Mouse (Mus musculus): ENCODE data around the gene A930004D18Rik. TPM values are rescaled to one million over a fixed set of nuclear protein-coding genes. Genes with fewer than 3 reads are reported as not detected.
A peak's percentile ranks its signal among the peaks of the same experiment; 100 is the strongest.

Gene A930004D18Rik
- polyA plus RNA-seq, 1 experiment, result 1.8 TPM

DNA sequence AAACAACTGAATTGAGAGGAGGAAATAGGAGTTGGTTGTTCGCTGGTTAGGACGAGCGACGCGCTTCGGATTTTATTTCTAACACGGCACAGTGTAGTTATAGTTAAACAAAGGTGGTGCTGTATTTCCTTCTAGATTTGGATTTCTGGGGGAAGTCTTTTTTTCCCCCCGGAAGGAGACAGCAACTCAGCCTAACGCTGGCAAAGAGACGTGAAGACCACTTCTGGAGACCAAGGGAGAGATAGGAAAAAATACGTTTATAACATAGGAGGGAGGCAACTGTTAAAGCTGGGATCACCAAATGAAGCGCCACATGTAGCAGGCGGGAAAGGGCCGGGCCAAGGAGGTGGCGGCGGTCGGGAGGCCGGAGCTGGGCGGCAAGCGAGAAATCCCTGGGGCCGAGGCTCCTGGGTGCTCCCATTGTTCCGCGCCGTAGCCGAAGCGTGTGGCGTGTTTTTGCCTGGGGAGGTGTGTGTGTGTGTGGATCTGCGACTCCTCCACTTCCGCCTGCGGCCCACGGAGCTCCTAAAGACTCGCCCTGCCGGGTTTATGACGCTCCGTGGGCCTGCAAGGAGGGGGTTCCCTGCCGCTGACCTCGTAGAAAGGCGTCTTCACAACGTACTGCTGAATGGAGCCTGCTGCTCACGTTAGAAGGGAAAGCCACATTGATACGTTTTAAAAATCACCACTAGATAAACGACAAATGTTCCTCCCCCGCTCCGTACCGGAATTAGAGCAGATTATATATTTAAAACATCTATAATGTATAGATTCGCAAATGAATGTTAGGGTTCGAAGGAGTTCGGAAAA lies 20.0 kb upstream of the A930004D18Rik start:
- no peaks in the 10 kb centered on the region for H3K79me2 ChIP-seq (ENCODE audit: control insufficient read depth, insufficient read depth)
- peak; percentile 76 for TF ChIP-seq POLR2A (IDR thresholded peaks at IDR 0.05; ENCODE audit: insufficient read length, low read depth)
- TF ChIP-seq REST (IDR thresholded peaks at IDR 0.05; ENCODE audit: insufficient read depth, insufficient read length), result no peak
- TF ChIP-seq POLR2AphosphoS2 (IDR thresholded peaks at IDR 0.05; ENCODE audit: insufficient read length, low read depth), result peak; percentile 75
- H3ac ChIP-seq (ENCODE audit: control insufficient read depth, insufficient read length), result peak overlapping the region; percentile 33
- H3K36me3 ChIP-seq (ENCODE audit: control insufficient read depth, insufficient read depth), result no peaks in the 10 kb centered on the region
- peak overlapping the region; percentile 65 for H3K4me3 ChIP-seq
- H3K4me2 ChIP-seq (ENCODE audit: low read depth), result peak overlapping the region; percentile 82
- H3K27me3 ChIP-seq (ENCODE audit: control insufficient read depth, insufficient read depth, insufficient read length), result no peaks in the 10 kb centered on the region

DNA sequence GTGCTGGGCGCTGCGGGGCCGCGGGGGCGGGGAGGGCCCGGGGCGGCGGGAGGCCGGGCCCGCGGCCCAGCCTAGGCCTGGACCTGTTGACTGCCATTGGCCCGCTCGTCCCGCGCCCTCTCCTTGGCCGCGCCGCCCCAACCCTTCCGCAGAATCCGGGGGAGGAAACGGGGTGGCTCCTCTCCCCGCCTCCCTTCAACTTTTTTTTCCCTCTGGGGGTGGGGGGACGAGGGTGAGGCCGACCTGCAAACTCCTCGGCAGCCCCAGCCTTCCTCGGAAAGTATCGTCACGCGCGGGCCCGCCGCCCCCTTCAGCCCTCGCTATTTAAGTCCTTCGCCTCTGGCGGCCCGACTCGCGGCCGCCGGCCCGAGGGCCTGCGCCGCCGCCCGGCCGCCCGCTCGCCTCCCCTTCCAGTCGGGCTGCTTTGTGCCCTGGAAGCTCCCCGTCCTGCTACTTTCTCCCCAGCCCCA lies 19.3 kb upstream of the A930004D18Rik start:
- H3K27me3 ChIP-seq (ENCODE audit: control insufficient read depth, insufficient read depth, insufficient read length), result no peaks in the 10 kb centered on the region
- H3K4me2 ChIP-seq (ENCODE audit: low read depth), result peak overlapping the region; percentile 82
- no peaks in the 10 kb centered on the region for H3K79me2 ChIP-seq (ENCODE audit: control insufficient read depth, insufficient read depth)
- TF ChIP-seq REST (IDR thresholded peaks at IDR 0.05; ENCODE audit: insufficient read depth, insufficient read length), result no peak
- TF ChIP-seq SRF (IDR thresholded peaks at IDR 0.05; ENCODE audit: control insufficient read depth, insufficient read length, low read depth), result no peak
- no peak for TF ChIP-seq USF1 (IDR thresholded peaks at IDR 0.05; ENCODE audit: low read depth)
- peak; percentile 75 for TF ChIP-seq POLR2AphosphoS2 (IDR thresholded peaks at IDR 0.05; ENCODE audit: insufficient read length, low read depth)
- TF ChIP-seq E2F4 (IDR thresholded peaks at IDR 0.05; ENCODE audit: insufficient read depth), result peak; percentile 12
- TF ChIP-seq POLR2A (IDR thresholded peaks at IDR 0.05; ENCODE audit: insufficient read length, low read depth), result peak; percentile 79
- TF ChIP-seq MYOG (IDR thresholded peaks at IDR 0.05; ENCODE audit: control insufficient read depth in 1 of 3, insufficient read depth in 1 of 3, insufficient read length in 2 of 3, low read depth in 2 of 3), result no peak
- no peak for TF ChIP-seq MYOD1 (IDR thresholded peaks at IDR 0.05; ENCODE audit: control insufficient read depth in 1 of 3, insufficient read length in 2 of 3, low read depth in 2 of 3)
- H3K4me3 ChIP-seq, result peak overlapping the region; percentile 65
- no peaks in the 10 kb centered on the region for H3K36me3 ChIP-seq (ENCODE audit: control insufficient read depth, insufficient read depth)
- peak overlapping the region; percentile 33 for H3ac ChIP-seq (ENCODE audit: control insufficient read depth, insufficient read length)

DNA sequence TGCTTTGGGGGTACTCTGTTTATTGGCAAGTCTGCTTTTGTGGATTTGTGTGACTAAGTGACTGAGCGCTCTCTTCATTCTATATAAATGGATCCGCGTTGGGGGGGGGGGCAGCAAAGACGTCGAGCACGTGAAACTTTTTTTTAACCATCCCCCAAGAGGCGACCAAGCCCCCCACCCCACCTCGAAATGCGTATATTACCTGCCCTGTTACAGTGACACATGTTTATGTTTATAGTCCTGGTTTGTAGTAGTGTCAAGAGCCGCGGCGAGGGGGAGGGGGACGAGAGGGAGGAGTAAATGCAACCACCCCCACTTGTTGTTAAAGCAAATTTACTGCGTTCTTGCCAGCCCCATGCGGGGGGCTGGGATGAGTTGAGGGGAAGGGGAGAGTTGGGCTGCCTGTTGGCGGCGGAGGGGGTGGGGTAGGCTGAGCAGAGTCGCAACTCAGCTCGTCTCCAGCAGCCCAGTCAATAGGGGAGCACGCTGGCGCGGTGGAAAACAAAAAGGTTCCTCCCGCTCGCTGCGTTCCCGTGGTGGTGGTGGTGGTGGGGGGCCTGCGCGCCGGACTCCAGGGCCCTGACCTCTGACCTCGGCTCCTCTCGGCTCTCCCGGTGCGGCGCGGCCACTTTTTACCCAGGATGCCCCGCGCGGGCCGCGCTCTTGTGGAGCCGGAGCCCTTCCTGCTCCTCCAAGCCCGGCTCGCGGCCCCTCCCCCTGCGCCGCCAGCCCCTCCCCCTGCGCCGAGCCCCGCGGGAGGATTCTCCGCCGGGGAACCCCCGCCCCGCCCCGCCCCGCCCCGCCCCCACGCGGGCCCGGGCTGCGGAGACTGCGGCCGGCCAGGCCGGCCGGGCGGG lies 18.6 kb upstream of the A930004D18Rik start:
- H3K36me3 ChIP-seq (ENCODE audit: control insufficient read depth, insufficient read depth), result no peaks in the 10 kb centered on the region
- no peaks in the 10 kb centered on the region for H3K79me2 ChIP-seq (ENCODE audit: control insufficient read depth, insufficient read depth)
- H3K27me3 ChIP-seq (ENCODE audit: control insufficient read depth, insufficient read depth, insufficient read length), result no peaks in the 10 kb centered on the region
- H3ac ChIP-seq (ENCODE audit: control insufficient read depth, insufficient read length), result peak overlapping the region; percentile 33
- TF ChIP-seq E2F4 (IDR thresholded peaks at IDR 0.05; ENCODE audit: insufficient read depth) (no peak), MAX (IDR thresholded peaks at IDR 0.05; ENCODE audit: low read depth) (no peak), POLR2A (IDR thresholded peaks at IDR 0.05; ENCODE audit: insufficient read length, low read depth) (peak; percentile 73), POLR2AphosphoS2 (IDR thresholded peaks at IDR 0.05; ENCODE audit: insufficient read length, low read depth) (peak; percentile 58)
- peak overlapping the region; percentile 91 for H3K4me2 ChIP-seq (ENCODE audit: low read depth)
- peak overlapping the region; percentile 65 for H3K4me3 ChIP-seq

DNA sequence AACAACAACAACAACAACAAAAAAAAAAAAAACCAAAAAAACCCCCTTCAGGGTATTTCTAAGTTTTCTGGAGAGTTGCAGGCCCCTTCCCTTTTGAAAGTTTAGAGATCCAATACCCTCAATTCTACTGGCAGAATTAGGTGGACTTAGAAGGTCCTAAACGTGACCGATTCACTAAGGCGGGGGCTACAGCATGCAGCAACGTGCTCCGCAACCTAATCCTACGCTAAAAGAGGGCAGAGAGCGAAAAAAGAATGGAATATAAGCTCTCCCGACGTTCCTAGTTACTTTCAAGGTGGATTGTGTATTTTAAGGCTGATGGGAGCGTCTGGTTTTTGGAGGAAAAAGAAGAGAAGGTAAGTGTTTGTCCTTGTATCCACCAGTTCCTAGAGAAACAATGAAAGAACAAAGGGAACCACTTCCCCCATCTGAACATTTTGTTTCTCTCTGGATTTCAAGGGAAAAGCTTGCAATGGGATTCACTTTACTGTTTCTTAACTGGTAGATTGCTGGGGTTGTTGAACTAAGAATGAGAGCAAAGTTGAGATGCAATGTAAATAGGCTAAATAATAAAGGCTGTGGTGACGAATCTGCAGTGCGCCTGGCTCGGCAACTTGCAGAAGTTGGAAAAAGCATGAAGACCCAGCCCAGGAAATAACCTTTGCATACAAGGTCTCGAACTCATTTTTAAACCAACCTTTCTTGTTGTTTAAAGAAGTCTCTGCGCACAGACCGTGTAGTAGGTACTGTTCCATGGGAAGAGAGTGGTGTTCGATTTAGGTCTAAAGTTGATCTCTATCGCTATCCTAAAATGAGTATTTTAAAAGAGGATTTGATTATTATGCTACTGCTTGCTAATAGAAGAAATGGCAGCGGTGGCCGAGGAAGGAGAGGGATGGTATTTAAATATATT lies 17.7 kb upstream of the A930004D18Rik start, which contains the start of gene Mllt10:
Gene Mllt10, plus strand, starts transcription at position 222 of the 913 bp plus-strand sequence.
- no peaks in the 10 kb centered on the region for H3K36me3 ChIP-seq (ENCODE audit: control insufficient read depth, insufficient read depth)
- H3K79me2 ChIP-seq (ENCODE audit: control insufficient read depth, insufficient read depth), result no peaks in the 10 kb centered on the region
- peak within 1 kb of the TSS; percentile 91 for H3K4me2 ChIP-seq (ENCODE audit: low read depth)
- no peaks in the 10 kb centered on the region for H3K27me3 ChIP-seq (ENCODE audit: control insufficient read depth, insufficient read depth, insufficient read length)
- peak within 1 kb of the TSS; percentile 33 for H3ac ChIP-seq (ENCODE audit: control insufficient read depth, insufficient read length)
- TF ChIP-seq MYOG (IDR thresholded peaks at IDR 0.05; ENCODE audit: control insufficient read depth in 1 of 3, insufficient read depth in 1 of 3, insufficient read length in 2 of 3, low read depth in 2 of 3), result no peak
- TF ChIP-seq TCF3 (IDR thresholded peaks at IDR 0.05; ENCODE audit: insufficient read length, low read depth), result no peak
- no peak for TF ChIP-seq MYOD1 (IDR thresholded peaks at IDR 0.05; ENCODE audit: control insufficient read depth in 1 of 3, insufficient read length in 2 of 3, low read depth in 2 of 3)
- TF ChIP-seq E2F4 (IDR thresholded peaks at IDR 0.05; ENCODE audit: insufficient read depth), result no peak
- no peak for TF ChIP-seq POLR2AphosphoS2 (IDR thresholded peaks at IDR 0.05; ENCODE audit: insufficient read length, low read depth)
- no peak for TF ChIP-seq REST (IDR thresholded peaks at IDR 0.05; ENCODE audit: insufficient read depth, insufficient read length)
- peak within 1 kb of the TSS; percentile 65 for H3K4me3 ChIP-seq
